Mouse (Mus musculus): ENCODE results near the gene Dok3. TPM values are rescaled to one million over a fixed set of nuclear protein-coding genes. Genes with fewer than 3 reads are reported as not detected.

Dok3 gene
- total and polyA plus RNA-seq, 2 experiments from 2014 or later, result 0.82 to 4.8 TPM

DNA sequence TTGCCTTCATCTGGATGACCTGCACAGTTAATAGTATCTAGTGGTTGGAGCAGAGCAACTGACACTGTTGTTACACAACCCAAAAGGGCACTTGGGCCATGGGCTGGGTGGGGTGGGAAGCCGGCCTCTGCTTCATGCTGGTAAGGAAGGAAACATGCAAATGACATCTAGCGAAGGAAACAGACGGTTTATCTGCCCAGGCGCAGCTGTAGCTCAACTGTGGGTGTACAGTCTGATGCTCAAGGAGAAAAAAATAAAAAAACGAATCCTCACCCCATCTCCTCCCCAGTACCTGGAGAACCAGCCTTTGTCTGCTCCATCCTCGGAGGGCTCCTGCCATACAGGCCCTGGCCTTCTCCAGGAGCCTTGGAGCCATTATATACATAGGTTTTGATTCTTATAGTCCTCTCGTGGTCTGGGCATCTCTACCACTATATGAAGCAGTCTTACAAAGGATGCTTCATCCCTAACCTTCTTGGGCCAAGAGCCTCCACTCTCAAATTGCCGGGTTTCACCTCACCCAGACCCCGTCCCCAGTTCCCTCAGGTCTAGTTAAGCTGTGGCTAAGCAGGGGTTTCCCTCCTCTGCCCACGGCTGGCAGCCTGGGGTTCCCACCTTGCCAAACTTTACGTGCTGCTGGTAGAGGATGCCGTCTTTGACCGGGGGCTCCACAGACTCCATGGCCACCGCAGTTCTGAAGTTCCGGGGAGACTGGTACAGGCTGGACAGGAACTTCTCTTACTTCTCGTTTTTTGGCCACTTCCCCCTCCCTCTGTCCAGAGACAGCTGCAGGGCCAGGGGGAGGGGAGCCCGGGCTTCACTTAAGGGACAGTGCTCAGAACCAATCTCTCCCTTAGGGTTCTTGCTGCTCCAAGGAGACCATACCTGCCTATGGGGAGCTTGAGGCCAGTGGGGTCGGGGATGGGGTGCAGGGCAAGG, 993 bp downstream of the Dok3 start:
- WGBS, result 83% methylated on average over 18 of the region's 18 CpGs
- no peaks in the 10 kb centered on the region for H3K9me3 ChIP-seq (ENCODE audit: low read length)
- no peaks in the 10 kb centered on the region for H3K4me1 ChIP-seq (ENCODE audit: insufficient read depth)
- H3K36me3 ChIP-seq (ENCODE audit: insufficient read depth), result peaks cover 34% of the 10 kb centered on the region
- DNase-seq (no peak), ATAC-seq (no peak)
- H3K4me3 ChIP-seq (ENCODE audit: low read depth, low read length), result no peak overlapping the region
- no peak for TF ChIP-seq CTCF (IDR thresholded peaks at IDR 0.05; ENCODE audit: low read depth)
- no peak overlapping the region for H3K4me2 ChIP-seq (ENCODE audit: low read depth)
- H3K9ac ChIP-seq, result no peak overlapping the region
- no peaks in the 10 kb centered on the region for H3K27me3 ChIP-seq (ENCODE audit: insufficient read depth, low read length)
- no peak overlapping the region for H3K27ac ChIP-seq (ENCODE audit: low read depth, low read length)

DNA sequence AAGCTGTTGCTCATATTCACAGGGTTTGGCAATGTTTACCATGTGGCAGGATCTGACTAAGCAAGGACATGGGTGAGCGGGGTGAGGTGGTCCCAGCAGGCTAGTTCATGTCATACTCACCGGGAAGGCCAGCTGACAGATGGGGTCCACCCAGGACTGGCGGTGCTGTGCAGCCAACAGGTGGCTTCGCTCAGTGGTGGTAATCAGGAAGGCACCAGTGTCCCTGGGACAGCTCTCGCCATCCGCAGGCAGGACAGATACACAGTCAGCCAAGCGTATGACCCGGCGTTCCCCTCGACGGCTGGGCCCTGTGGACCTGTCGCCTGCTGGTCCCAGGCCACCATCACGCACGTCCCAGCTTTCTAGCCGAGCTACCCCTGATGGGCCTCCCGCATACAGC, 1.9 kb downstream of the Dok3 start:
- ATAC-seq (no peak), DNase-seq (no peak)
- H3K9me3 ChIP-seq (ENCODE audit: low read length), result no peaks in the 10 kb centered on the region
- 90% methylated on average over 16 of the region's 16 CpGs for WGBS
- no peak overlapping the region for H3K9ac ChIP-seq
- H3K27me3 ChIP-seq (ENCODE audit: insufficient read depth, low read length), result no peaks in the 10 kb centered on the region
- H3K4me2 ChIP-seq (ENCODE audit: low read depth), result no peak overlapping the region
- TF ChIP-seq CTCF (IDR thresholded peaks at IDR 0.05; ENCODE audit: low read depth), result no peak
- H3K4me3 ChIP-seq (ENCODE audit: low read depth, low read length), result no peak overlapping the region
- H3K4me1 ChIP-seq (ENCODE audit: insufficient read depth), result no peaks in the 10 kb centered on the region
- peaks cover 28% of the 10 kb centered on the region for H3K36me3 ChIP-seq (ENCODE audit: insufficient read depth)
- H3K27ac ChIP-seq (ENCODE audit: low read depth, low read length), result no peak overlapping the region

DNA sequence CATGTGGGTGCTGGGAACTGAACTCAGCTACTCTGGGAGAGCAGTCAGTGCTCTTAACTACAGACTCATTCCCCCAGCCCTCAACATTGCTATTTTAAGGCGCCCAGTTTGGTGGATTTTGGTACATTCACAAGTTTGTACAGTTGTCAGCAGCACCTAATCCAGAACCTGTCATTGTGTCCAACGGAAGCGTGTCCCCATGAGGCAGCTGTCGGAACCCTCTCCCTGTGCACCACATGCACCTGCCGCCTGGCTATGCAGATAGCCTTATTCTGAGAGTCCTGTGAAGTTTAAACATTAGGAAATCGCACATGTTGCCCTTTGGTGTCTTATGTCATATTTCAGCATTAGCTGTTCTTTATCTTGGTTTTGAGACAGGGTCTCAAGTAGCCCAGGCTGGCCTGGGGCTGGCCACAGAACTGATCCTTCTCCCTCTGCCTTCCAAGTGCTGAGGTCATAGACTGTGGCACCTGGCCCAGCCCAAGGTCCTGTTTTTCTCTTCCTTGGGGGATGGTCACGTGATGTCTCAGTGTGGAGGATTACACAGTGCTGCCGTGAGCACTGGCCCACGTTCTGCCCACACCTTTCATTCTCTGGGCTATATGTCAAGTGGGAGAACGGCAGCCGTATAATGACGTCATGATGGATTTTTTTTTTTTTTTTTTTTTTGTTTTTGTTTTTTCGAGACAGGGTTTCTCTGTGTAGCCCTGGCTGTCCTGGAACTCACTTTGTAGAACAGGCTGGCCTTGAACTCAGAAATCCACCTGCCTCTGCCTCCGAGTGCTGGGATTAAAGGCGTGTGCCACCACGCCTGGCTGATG, 3.2 kb downstream of the Dok3 start:
- Histone ChIP-seq H3K4me1 (ENCODE audit: insufficient read depth) (no peaks in the 10 kb centered on the region), H3K36me3 (ENCODE audit: insufficient read depth) (peaks cover 17% of the 10 kb centered on the region), H3K27me3 (ENCODE audit: insufficient read depth, low read length) (no peaks in the 10 kb centered on the region), H3K9ac (no peak overlapping the region), H3K9me3 (ENCODE audit: low read length) (no peaks in the 10 kb centered on the region), H3K4me2 (ENCODE audit: low read depth) (no peak overlapping the region), H3K4me3 (ENCODE audit: low read depth, low read length) (no peak overlapping the region), H3K27ac (ENCODE audit: low read depth, low read length) (no peak overlapping the region)
- 80% methylated on average over 16 of the region's 16 CpGs for WGBS
- no peak for TF ChIP-seq CTCF (IDR thresholded peaks at IDR 0.05; ENCODE audit: low read depth)
- ATAC-seq, result no peak
- DNase-seq, result no peak

DNA sequence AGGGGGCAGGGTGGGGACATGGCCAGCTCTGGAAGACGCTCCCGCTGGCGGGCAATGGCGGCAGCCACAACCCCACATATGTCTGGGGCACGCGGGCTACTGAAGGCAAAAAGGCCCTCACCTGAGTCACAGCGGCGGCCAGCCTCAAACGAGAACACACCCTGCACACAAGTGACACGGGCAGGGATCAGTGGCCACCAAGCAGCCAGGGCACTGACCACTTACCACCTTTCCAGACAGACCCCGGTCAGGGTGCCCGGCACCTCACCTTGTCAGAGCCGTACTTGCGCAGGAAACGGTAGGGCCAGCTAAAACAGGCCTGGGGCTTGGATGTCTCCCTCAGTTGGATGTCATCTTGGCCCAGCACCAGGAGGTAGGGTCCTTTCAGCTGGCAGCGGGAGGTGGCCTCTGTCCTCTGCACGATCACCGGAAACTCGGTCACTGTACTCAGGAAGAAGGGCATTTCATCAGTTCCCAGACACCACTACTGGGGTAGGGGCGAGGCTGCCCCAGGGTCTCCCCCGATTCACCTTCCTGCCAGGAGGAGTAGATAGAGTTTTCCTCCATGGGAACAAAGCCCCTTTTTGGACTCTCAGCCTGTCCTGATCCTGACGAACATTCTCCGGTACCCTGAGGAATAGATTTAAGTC, 5.0 kb downstream of the Dok3 start:
- ATAC-seq (no peak), DNase-seq (no peak)
- Histone ChIP-seq H3K27me3 (ENCODE audit: insufficient read depth, low read length) (no peaks in the 10 kb centered on the region), H3K9me3 (ENCODE audit: low read length) (no peaks in the 10 kb centered on the region), H3K4me3 (ENCODE audit: low read depth, low read length) (no peak overlapping the region), H3K27ac (ENCODE audit: low read depth, low read length) (no peak overlapping the region), H3K4me2 (ENCODE audit: low read depth) (no peak overlapping the region), H3K4me1 (ENCODE audit: insufficient read depth) (no peaks in the 10 kb centered on the region), H3K9ac (no peak overlapping the region), H3K36me3 (ENCODE audit: insufficient read depth) (no peaks in the 10 kb centered on the region)
- TF ChIP-seq CTCF (IDR thresholded peaks at IDR 0.05; ENCODE audit: low read depth), result no peak
- WGBS, result 87% methylated on average over 23 of the region's 23 CpGs

DNA sequence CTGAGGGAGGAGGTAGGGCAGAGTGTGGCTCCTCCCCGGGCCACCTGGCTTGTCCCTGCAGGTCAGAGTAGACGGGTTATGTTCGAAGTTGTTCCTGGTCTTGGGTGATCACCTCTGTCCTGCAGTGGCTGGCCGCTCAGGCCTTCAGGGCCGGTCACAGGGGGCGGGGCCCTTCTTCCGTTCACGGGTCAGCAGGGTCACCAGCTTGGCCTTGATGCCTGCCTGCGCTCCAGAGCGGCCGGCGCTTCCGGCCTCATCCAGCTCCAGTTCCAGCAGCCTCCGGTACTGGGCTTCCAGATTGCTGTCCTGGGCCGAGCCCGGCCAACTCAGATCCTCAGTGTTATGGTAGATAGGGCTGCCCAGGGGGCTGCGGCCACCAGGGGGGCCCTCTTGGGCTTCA, 5.8 kb downstream of the Dok3 start:
- Histone ChIP-seq H3K9me3 (ENCODE audit: low read length) (no peaks in the 10 kb centered on the region), H3K4me2 (ENCODE audit: low read depth) (no peak overlapping the region), H3K27ac (ENCODE audit: low read depth, low read length) (no peak overlapping the region), H3K36me3 (ENCODE audit: insufficient read depth) (no peaks in the 10 kb centered on the region), H3K27me3 (ENCODE audit: insufficient read depth, low read length) (no peaks in the 10 kb centered on the region), H3K4me3 (ENCODE audit: low read depth, low read length) (no peak overlapping the region), H3K4me1 (ENCODE audit: insufficient read depth) (no peaks in the 10 kb centered on the region), H3K9ac (no peak overlapping the region)
- no peak for ATAC-seq
- 75% methylated on average over 17 of the region's 17 CpGs for WGBS
- no peak for DNase-seq
- TF ChIP-seq CTCF (IDR thresholded peaks at IDR 0.05; ENCODE audit: low read depth), result no peak

DNA sequence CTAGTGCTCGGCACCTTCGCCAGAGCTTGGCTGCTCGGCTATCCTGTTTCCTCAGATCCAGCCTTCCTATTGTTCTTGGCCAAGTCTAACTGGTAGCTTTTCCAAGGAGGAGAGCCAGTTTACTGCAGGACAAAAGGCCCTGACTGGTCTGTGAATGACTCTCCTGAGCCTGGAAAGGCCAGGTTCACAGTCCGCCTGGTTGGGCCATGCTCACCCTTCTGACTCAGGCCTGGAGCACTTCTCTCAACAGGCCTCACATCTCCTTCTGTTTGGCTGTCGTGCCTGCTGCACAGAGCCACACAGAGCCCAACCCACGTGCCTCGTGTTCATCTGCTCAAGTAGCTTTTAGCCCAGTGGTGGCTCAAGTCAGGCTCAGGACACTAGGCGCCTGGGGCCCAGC, 6.4 kb downstream of the Dok3 start:
- no peaks in the 10 kb centered on the region for H3K36me3 ChIP-seq (ENCODE audit: insufficient read depth)
- H3K4me3 ChIP-seq (ENCODE audit: low read depth, low read length), result no peak overlapping the region
- WGBS, result 52% methylated on average over 8 of the region's 8 CpGs
- H3K4me2 ChIP-seq (ENCODE audit: low read depth), result no peak overlapping the region
- no peak overlapping the region for H3K9ac ChIP-seq
- no peak for DNase-seq
- no peak for TF ChIP-seq CTCF (IDR thresholded peaks at IDR 0.05; ENCODE audit: low read depth)
- no peaks in the 10 kb centered on the region for H3K9me3 ChIP-seq (ENCODE audit: low read length)
- no peak overlapping the region for H3K27ac ChIP-seq (ENCODE audit: low read depth, low read length)
- no peaks in the 10 kb centered on the region for H3K4me1 ChIP-seq (ENCODE audit: insufficient read depth)
- no peaks in the 10 kb centered on the region for H3K27me3 ChIP-seq (ENCODE audit: insufficient read depth, low read length)
- ATAC-seq, result no peak
